Mouse (Mus musculus): ENCODE results near the gene Gm6871. TPM values are rescaled to one million over a fixed set of nuclear protein-coding genes. Genes with fewer than 3 reads are reported as not detected.
"Not testable (repeated sequence)": the region's sequence is repeated elsewhere in the genome, so short reads cannot be mapped to it uniquely, and the experiment has no call there.

Gene Gm6871
- polyA plus RNA-seq, 1 experiment from 2014 or later: not detected

DNA sequence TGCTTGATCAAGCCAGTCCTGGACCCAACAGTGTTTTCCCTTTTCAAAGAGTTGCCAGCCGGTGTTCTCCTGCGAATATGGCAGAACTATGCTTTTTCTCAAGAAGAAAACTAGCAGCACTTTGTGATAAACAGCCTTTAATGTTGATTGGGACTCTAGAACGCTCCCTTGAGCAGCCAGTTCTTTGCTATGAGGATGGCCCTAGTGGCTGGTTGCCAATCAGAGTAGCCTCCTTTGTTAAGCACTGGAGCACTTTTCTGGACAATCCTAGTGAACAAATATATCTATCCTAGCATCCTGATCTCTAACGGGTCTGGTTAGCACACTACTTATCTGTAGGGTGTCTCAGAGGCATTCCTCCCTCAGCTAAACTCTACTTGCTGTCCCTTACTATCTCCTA lies 75.0 kb downstream of the Gm6871 start:
- 53% methylated on average over 2 of the region's 4 CpGs for WGBS
- H3K4me3 ChIP-seq (ENCODE audit: low read depth, low read length): peak overlapping the region; percentile 59
- H3K36me3 ChIP-seq (ENCODE audit: control insufficient read depth, insufficient read depth, low read length); ATAC-seq (replicated peaks; ENCODE audit: low FRiP score); H3K27me3 ChIP-seq (replicated peaks; ENCODE audit: control insufficient read depth, insufficient read depth, low read length); H3K9me3 ChIP-seq (ENCODE audit: control insufficient read depth, low read length); H3K4me1 ChIP-seq (replicated peaks; ENCODE audit: control insufficient read depth, insufficient read depth, low read length); DNase-seq (ENCODE audit: low spot score); H3K27ac ChIP-seq (ENCODE audit: low read depth, low read length): not testable (repeated sequence)
- H3K4me2 ChIP-seq: peak overlapping the region; percentile 92
- H3K9ac ChIP-seq (ENCODE audit: low read depth, low read length): peak overlapping the region; percentile 68; the same call in 1 of the 2 replicates

DNA sequence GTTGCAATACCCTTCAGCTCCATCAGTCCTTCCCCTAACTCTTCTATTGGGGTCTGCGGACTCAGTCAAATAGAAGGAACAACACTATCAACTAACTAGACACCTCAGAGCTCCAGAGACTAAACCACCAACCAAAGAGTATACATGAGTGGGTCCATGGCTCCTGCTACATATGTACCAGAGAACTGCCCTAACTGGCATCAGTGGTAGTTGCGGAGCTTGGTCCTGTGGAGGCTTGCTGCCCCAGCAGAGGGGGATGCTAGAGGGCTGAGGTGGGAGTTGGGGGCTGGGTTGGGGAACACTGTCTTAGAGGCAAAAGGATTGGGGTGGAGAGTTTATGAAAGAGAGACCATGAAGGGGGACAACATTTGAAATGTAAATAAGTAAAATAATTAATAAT lies 75.6 kb downstream of the Gm6871 start:
- Histone ChIP-seq H3K27ac (ENCODE audit: low read depth, low read length) (no peak overlapping the region), H3K27me3 (replicated peaks; ENCODE audit: control insufficient read depth, insufficient read depth, low read length) (no peaks in the 10 kb centered on the region), H3K4me2 (no peak overlapping the region), H3K4me3 (ENCODE audit: low read depth, low read length) (no peak overlapping the region), H3K9me3 (ENCODE audit: control insufficient read depth, low read length) (no peaks in the 10 kb centered on the region), H3K4me1 (replicated peaks; ENCODE audit: control insufficient read depth, insufficient read depth, low read length) (no peaks in the 10 kb centered on the region), H3K9ac (ENCODE audit: low read depth, low read length) (no peak overlapping the region), H3K36me3 (ENCODE audit: control insufficient read depth, insufficient read depth, low read length) (no peaks in the 10 kb centered on the region; the same call in 1 of the 2 replicates)
- no peak for DNase-seq (ENCODE audit: low spot score)
- WGBS: 95% methylated on average over 2 of the region's 2 CpGs
- no peak for ATAC-seq (replicated peaks; ENCODE audit: low FRiP score)

Other genes starting within 250 kb of the Gm6871 start
- 9.0 and 9.8 TPM in 2 replicates for gene AI987944, start 180.3 kb downstream of the Gm6871 start, polyA plus RNA-seq (2014; fragmentation: Nextera tagmentation; extraction: Ambion mirVana)
- 0.07 and 0.14 TPM in 2 replicates for gene Vmn2r57, start 125.0 kb downstream of the Gm6871 start, polyA plus RNA-seq (2014; fragmentation: Nextera tagmentation; extraction: Ambion mirVana)
- 0.07 TPM in 1 of 2 replicates, not detected in the other for gene Gm20449, start 74.2 kb downstream of the Gm6871 start, polyA plus RNA-seq (2014; fragmentation: Nextera tagmentation; extraction: Ambion mirVana)
- gene AW146154, start 73.8 kb downstream of the Gm6871 start, polyA plus RNA-seq (2014; fragmentation: Nextera tagmentation; extraction: Ambion mirVana): 6.6 and 7.9 TPM in 2 replicates
- 16.3 and 17.8 TPM in 2 replicates for gene 2610021A01Rik, start 25.6 kb upstream of the Gm6871 start, polyA plus RNA-seq (2014; fragmentation: Nextera tagmentation; extraction: Ambion mirVana)
- 5.6 and 6.9 TPM in 2 replicates for gene Zfp788, start 59.5 kb upstream of the Gm6871 start, polyA plus RNA-seq (2014; fragmentation: Nextera tagmentation; extraction: Ambion mirVana)

All from liver, embryonic 11.5 days (tissue).